Mouse (Mus musculus): Measurements from ENCODE around the gene Ndufb6. TPM values are rescaled to one million over a fixed set of nuclear protein-coding genes. Genes with fewer than 3 reads are reported as not detected.
"Not testable (repeated sequence)": the region's sequence is repeated elsewhere in the genome, so short reads cannot be mapped to it uniquely, and the experiment has no call there.

Ndufb6 gene
- polyA plus RNA-seq, 1 experiment from 2014 or later = 294 TPM

DNA sequence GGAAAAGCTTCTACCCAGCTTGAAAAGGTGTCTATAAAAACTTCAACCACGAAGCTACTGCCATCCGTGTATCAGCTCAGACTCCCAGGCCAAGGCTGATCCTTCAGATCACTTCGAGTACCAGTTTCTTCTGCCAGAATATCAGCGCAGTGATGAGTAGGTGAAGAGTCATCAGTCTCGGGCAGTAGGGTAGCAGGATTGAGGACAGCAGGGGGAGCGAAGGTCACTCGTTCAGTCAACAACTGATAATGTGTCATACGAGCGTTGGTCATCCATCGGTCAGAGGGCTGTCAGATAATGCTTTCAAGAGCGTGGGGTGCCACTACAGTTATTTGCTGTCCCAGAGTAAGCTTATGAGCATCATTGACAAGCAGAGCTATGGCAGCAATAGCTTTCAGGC lies 12.3 kb upstream of the Ndufb6 start:
- 94% methylated on average over 11 of the region's 11 CpGs for WGBS
- peaks cover 11% of the 10 kb centered on the region for H3K9me3 ChIP-seq

DNA sequence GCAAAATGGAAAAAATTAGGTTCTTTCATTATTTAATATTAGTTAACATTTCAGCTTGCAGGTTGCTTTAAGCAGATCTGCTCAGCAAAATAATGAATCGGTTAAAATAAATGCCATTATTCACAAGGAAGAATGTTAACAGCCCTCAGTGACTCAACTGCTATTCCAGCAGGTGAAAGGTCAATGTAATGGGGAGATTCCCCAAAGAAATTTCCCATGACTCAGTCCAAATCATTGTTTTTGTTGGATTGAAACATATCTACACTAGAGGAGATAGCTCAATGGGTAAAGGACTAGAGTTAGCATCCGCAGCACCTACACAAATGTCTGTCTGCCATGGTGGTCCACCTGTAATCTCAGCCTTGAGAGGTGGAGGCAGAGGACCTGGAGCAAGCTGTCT lies 9.8 kb upstream of the Ndufb6 start:
- no peak overlapping the region for H3K4me2 ChIP-seq
- H3K4me1 ChIP-seq (replicated peaks) = no peaks in the 10 kb centered on the region
- H3K27me3 ChIP-seq = no peaks in the 10 kb centered on the region
- WGBS = 90% methylated on average over 2 of the region's 2 CpGs
- H3K27ac ChIP-seq = no peak overlapping the region
- no peak overlapping the region for H3K4me3 ChIP-seq (replicated peaks)
- no peak for ATAC-seq (ENCODE audit: insufficient number of reproducible peaks, insufficient read depth, low FRiP score, low TSS enrichment, low read depth)
- H3K9me3 ChIP-seq = peaks cover 6% of the 10 kb centered on the region
- no peaks in the 10 kb centered on the region for H3K36me3 ChIP-seq
- H3K9ac ChIP-seq (replicated peaks) = no peak overlapping the region

More for the DNA sequence above, 12.3 kb upstream of the Ndufb6 start:
- not testable (repeated sequence) for H3K4me3 ChIP-seq (replicated peaks); H3K4me2 ChIP-seq; H3K9ac ChIP-seq (replicated peaks); H3K36me3 ChIP-seq; H3K27ac ChIP-seq; H3K4me1 ChIP-seq (replicated peaks); ATAC-seq (ENCODE audit: insufficient number of reproducible peaks, insufficient read depth, low FRiP score, low TSS enrichment, low read depth); H3K27me3 ChIP-seq

DNA sequence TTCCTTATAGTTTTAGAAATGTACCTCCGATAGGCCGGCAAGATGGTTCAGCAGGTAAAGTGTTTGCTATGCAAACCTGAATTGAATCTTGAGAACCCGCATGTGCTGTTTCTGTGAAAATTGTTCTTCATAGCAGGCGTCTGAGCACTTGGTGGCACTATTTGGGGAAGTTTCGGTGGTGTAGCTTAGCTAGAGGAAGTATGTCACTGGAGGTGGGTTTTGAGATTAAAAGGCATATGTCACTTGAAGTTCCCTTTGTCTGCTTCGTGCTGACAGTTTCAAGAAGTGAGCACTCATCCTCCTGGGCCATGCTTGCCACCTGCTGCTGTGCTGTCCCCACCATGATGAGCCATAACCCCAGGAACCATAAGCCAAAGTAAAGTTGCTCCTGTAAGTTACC lies 8.2 kb upstream of the Ndufb6 start:
- 81% methylated on average over 6 of the region's 6 CpGs for WGBS
- no peaks in the 10 kb centered on the region for H3K36me3 ChIP-seq
- no peak overlapping the region for H3K9ac ChIP-seq (replicated peaks)
- H3K4me2 ChIP-seq = no peak overlapping the region
- H3K9me3 ChIP-seq = peaks cover 4% of the 10 kb centered on the region; the same call in 1 of the 2 replicates
- no peaks in the 10 kb centered on the region for H3K27me3 ChIP-seq
- H3K4me1 ChIP-seq (replicated peaks) = no peaks in the 10 kb centered on the region
- ATAC-seq (ENCODE audit: insufficient number of reproducible peaks, insufficient read depth, low FRiP score, low TSS enrichment, low read depth) = no peak
- H3K4me3 ChIP-seq (replicated peaks) = no peak overlapping the region
- no peak overlapping the region for H3K27ac ChIP-seq

DNA sequence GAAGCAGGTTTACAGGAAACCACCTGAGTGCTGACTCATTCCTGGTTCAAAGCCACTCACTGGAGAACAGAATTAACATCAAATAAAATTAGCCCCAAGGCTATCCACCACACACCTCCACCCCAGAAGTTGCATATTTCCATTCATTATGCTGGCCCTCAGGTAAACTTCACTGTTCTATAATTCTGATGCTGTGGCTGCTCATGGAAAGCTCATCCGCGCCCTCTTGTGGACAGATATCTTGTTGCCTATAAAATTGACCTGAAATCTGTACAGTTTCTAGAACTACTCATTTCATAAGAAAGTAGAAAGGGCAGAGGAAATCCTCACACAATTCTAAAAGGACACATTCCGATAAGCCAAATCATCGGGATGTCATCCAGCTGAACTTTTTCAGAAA lies 6.4 kb upstream of the Ndufb6 start:
- ATAC-seq (ENCODE audit: insufficient number of reproducible peaks, insufficient read depth, low FRiP score, low TSS enrichment, low read depth) = no peak
- no peak overlapping the region for H3K4me2 ChIP-seq
- H3K27ac ChIP-seq = no peak overlapping the region
- H3K9ac ChIP-seq (replicated peaks) = no peak overlapping the region
- H3K36me3 ChIP-seq = no peaks in the 10 kb centered on the region
- H3K9me3 ChIP-seq = peaks cover 2% of the 10 kb centered on the region; the same call in 1 of the 2 replicates
- H3K4me3 ChIP-seq (replicated peaks) = no peak overlapping the region
- 18% methylated on average over 4 of the region's 4 CpGs for WGBS
- no peaks in the 10 kb centered on the region for H3K27me3 ChIP-seq
- no peaks in the 10 kb centered on the region for H3K4me1 ChIP-seq (replicated peaks)

DNA sequence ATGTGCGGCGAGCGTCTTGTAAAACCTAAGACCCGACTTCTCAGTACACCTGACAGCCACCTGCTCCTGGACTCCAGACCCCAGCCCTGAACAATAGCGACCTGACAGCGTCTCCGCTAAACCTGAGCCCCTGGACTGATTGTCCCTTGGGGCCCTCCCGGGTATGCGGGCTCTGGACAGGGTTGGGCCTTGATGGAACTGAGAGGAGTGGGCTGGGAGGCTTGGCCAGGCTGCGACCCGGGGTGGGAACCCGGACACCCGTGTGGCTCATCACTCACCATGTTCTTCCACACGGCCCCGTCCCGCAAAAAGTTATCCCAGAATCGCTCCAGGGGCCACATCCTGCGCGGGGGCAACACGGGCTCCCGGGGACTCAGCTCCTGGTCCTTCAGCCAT lies 343 bp downstream of the Ndufb6 start:
- H3K27ac ChIP-seq = peak overlapping the region; percentile 86; the same call in 1 of the 2 replicates
- peaks cover 9% of the 10 kb centered on the region for H3K4me1 ChIP-seq (replicated peaks)
- peak; percentile 58 for ATAC-seq (ENCODE audit: insufficient number of reproducible peaks, insufficient read depth, low FRiP score, low TSS enrichment, low read depth)
- WGBS = under 1% methylated on average over 21 of the region's 21 CpGs
- peaks cover 21% of the 10 kb centered on the region for H3K36me3 ChIP-seq
- H3K4me2 ChIP-seq = peak overlapping the region; percentile 91
- H3K4me3 ChIP-seq (replicated peaks) = peak overlapping the region; percentile 88
- H3K9ac ChIP-seq (replicated peaks) = peak overlapping the region; percentile 84
- no peaks in the 10 kb centered on the region for H3K9me3 ChIP-seq
- H3K27me3 ChIP-seq = no peaks in the 10 kb centered on the region

DNA sequence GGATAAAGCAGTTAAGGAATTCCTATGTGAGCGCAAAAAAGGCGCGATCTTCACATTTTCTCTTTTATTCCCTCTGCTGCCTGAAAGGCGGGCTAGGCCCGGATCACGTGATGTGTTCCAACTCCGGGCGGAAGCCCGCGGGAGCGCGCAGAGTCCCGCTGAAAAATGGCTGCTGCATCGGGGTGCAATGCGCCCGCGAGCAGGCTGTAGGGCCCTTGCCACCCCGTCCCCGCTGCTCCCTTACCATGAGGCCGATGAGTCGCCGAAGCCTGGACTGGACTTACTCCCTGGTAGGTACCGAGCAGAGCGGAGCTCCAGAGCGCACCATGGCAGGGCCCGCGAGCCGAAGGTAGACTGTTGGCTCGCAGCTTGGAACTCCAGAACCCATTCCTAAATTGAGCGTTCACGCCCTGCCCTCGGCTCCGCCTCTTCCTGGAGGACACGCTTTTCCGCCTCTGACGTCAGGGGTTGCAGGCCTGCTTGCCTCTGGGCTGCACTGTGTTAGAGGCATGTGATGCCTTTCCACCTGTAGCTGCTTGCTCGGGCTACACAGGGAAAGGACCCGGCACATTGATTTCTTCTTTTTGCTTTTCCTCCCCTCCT lies 9.7 kb downstream of the Ndufb6 start, which contains the start of the genes Smim27 and Topors:
Smim27 (plus strand) TSS at position 150 of the 603 bp plus-strand sequence.
Topors (minus strand) TSS at position 421 of the 603 bp plus-strand sequence.
- peak within 1 kb of the TSS; percentile 86 for H3K9ac ChIP-seq (replicated peaks)
- peak; percentile 97 for ATAC-seq (ENCODE audit: insufficient number of reproducible peaks, insufficient read depth, low FRiP score, low TSS enrichment, low read depth)
- H3K36me3 ChIP-seq = peaks cover 51% of the 10 kb centered on the region
- H3K4me2 ChIP-seq = peak within 1 kb of the TSS; percentile 90
- no peaks in the 10 kb centered on the region for H3K27me3 ChIP-seq
- peaks cover 21% of the 10 kb centered on the region for H3K4me1 ChIP-seq (replicated peaks)
- H3K9me3 ChIP-seq = no peaks in the 10 kb centered on the region
- under 1% methylated on average over 38 of the region's 38 CpGs for WGBS
- peak within 1 kb of the TSS; percentile 99 for H3K27ac ChIP-seq
- H3K4me3 ChIP-seq (replicated peaks) = peak within 1 kb of the TSS; percentile 83

DNA sequence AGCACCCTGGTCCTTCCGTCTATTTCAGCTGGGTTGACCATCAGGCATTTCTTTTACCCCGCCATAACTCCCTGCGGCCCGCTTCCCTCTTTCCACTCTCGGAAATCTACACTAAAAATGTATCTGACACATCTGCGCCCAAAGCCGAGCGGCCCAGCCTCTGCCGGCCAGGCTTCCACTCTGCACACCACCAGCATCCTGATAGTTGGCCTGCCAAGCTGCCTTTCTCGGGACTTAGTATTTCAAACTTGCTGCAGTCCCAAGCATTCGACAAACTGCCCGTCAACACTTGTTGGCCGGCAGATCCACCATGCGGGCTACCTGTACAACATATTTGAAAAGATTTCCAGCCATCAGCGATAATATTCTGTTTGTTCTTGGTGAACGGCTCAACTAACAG lies 10.4 kb downstream of the Ndufb6 start:
- no peaks in the 10 kb centered on the region for H3K9me3 ChIP-seq
- peak overlapping the region; percentile 99 for H3K27ac ChIP-seq
- WGBS = under 1% methylated on average over 16 of the region's 16 CpGs
- no peak for ATAC-seq (ENCODE audit: insufficient number of reproducible peaks, insufficient read depth, low FRiP score, low TSS enrichment, low read depth)
- peaks cover 51% of the 10 kb centered on the region for H3K36me3 ChIP-seq
- H3K4me1 ChIP-seq (replicated peaks) = peaks cover 21% of the 10 kb centered on the region
- peak overlapping the region; percentile 90 for H3K4me2 ChIP-seq
- peak overlapping the region; percentile 83 for H3K4me3 ChIP-seq (replicated peaks)
- H3K27me3 ChIP-seq = no peaks in the 10 kb centered on the region
- peak overlapping the region; percentile 86 for H3K9ac ChIP-seq (replicated peaks)

DNA sequence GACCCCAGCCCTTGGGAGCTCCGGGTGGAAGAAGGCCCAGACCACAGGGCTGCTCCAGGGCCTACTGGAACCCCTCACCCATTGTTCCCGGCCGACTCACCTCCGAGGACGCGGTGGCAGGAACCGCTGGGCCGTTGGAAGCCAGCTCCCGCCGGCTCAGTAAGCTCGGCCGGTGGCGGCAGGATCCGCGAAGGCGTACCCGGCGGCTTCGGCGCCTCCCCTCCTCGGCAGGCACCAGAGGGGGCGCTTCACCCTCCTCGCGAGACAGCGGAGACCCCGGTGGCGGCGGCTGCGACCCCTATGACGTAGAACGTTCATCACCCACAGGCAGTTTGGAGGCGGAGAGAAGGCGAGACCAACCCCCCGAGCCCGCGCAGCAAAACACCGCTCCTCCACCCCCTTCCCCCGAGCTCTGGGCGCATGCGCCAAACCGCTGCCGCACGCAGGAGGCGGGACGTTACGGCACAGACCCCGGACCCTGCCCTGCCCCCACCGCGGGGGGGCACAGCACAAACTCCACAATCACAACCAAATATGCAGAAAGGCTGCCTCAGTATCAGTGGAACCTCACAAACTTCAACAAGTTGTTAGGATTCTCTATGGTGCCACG lies 10.9 kb downstream of the Ndufb6 start:
- WGBS = 1% methylated on average over 50 of the region's 50 CpGs
- H3K9me3 ChIP-seq = no peaks in the 10 kb centered on the region
- H3K9ac ChIP-seq (replicated peaks) = peak overlapping the region; percentile 86
- ATAC-seq (ENCODE audit: insufficient number of reproducible peaks, insufficient read depth, low FRiP score, low TSS enrichment, low read depth) = peak; percentile 77
- H3K4me1 ChIP-seq (replicated peaks) = peaks cover 21% of the 10 kb centered on the region
- peaks cover 50% of the 10 kb centered on the region for H3K36me3 ChIP-seq
- no peaks in the 10 kb centered on the region for H3K27me3 ChIP-seq
- peak overlapping the region; percentile 90 for H3K4me2 ChIP-seq
- peak overlapping the region; percentile 83 for H3K4me3 ChIP-seq (replicated peaks)
- H3K27ac ChIP-seq = peak overlapping the region; percentile 99

DNA sequence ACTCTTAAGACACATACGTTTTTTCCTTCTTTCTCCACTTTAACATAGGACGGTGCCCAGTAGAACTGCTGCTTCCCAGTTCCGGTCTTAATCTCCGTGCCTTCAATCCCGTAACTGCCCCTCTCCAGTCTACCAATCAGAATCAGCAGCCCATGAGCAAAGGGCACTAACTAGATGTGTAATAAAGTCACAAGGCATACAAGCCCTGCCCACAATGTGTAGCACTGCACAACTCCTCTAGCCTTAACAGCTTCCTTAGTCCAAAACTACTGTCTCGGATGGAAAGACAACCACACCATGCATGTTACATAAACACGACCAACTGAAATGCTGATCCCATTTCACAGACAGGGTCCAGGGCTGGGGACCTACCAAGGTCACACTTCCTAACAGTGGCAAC lies 11.5 kb downstream of the Ndufb6 start:
- Histone ChIP-seq H3K4me1 (replicated peaks) (peaks cover 21% of the 10 kb centered on the region), H3K4me2 (peak overlapping the region; percentile 90), H3K4me3 (replicated peaks) (peak overlapping the region; percentile 83), H3K9me3 (no peaks in the 10 kb centered on the region), H3K36me3 (peaks cover 48% of the 10 kb centered on the region), H3K9ac (replicated peaks) (peak overlapping the region; percentile 86), H3K27ac (peak overlapping the region; percentile 72; the same call in 1 of the 2 replicates), H3K27me3 (no peaks in the 10 kb centered on the region)
- peak; percentile 2; the same call in 1 of the 2 replicates for ATAC-seq (ENCODE audit: insufficient number of reproducible peaks, insufficient read depth, low FRiP score, low TSS enrichment, low read depth)
- WGBS = 71% methylated on average over 7 of the region's 7 CpGs

DNA sequence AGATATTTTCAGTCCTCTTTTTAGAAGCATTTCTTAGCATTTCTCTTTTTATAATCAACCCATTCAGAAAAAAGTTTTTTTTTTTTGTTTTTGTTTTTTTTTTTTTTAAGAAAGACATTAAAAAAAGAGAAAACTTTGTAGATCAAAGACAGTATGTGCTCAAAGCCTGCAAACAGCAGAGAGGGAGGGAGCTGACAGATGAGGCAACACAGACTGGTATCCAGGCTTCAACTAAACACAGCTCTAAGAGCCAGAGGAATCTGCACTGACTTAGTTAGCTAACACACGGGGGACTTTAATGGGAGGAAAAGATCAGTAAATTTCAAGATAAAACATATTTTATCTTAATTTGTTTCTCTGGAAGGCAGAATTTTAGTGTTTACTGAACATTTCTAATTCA lies 14.9 kb downstream of the Ndufb6 start:
- no peak overlapping the region for H3K4me3 ChIP-seq (replicated peaks)
- H3K4me2 ChIP-seq = no peak overlapping the region
- peaks cover 21% of the 10 kb centered on the region for H3K4me1 ChIP-seq (replicated peaks)
- WGBS = 82% methylated on average over 1 of the region's 1 CpGs
- no peak overlapping the region for H3K27ac ChIP-seq
- ATAC-seq (ENCODE audit: insufficient number of reproducible peaks, insufficient read depth, low FRiP score, low TSS enrichment, low read depth) = no peak
- peaks cover 75% of the 10 kb centered on the region for H3K36me3 ChIP-seq
- no peaks in the 10 kb centered on the region for H3K27me3 ChIP-seq
- H3K9ac ChIP-seq (replicated peaks) = no peak overlapping the region
- H3K9me3 ChIP-seq = no peaks in the 10 kb centered on the region

DNA sequence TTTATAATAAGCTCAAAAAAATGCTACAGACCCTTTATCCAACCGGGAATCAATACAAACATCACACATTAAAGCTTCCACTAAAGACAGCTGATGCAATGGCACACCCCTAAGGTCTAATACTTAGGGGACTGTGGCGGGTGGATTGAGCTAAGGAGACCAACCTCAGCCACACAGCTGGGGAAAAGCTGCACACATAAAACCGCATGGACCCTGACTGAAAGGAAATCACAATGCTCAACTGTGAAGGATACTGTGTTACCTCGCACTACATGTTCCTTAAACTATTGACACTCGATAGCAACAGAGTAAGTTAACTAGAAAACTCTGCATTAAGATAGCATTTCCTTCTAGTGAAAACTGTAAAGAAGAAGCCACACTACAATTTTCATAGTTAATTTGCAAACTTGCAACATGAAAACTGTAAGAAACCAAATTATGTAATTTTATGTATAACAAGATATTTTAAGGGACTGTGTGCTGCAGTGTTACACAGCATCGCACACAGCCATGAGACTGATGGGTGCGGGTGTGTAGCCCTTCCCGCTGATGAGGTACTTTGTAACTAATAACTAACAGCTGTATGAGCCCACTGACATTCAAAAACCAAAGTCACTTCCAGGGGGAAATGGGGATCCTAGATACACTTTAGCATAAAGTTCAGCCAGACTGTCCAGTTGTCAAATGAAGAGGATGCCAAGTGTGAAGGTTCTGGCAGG lies 24.7 kb downstream of the Ndufb6 start:
- Histone ChIP-seq H3K4me3 (replicated peaks) (no peak overlapping the region), H3K27ac (no peak overlapping the region), H3K9ac (replicated peaks) (no peak overlapping the region), H3K4me1 (replicated peaks) (peaks cover 5% of the 10 kb centered on the region; the same call in 1 of the 2 replicates), H3K36me3 (peaks cover 20% of the 10 kb centered on the region), H3K4me2 (no peak overlapping the region), H3K9me3 (no peaks in the 10 kb centered on the region), H3K27me3 (no peaks in the 10 kb centered on the region)
- 64% methylated on average over 8 of the region's 8 CpGs for WGBS
- ATAC-seq (ENCODE audit: insufficient number of reproducible peaks, insufficient read depth, low FRiP score, low TSS enrichment, low read depth) = no peak

Data from limb, embryonic 12.5 days (tissue).